ENCODE assay signal across 19 mouse cellular contexts in genomic region chrX:10205937-10206336, GRCm38 (mm10). TPM values are rescaled to one million over a fixed set of nuclear protein-coding genes. Genes with fewer than 3 reads are reported as not detected.
DNase-seq lines count a peak whose midpoint lies in the region; ATAC-seq and TF ChIP-seq lines count a peak whose summit lies in the region.
"Had no signal": no experiment of that assay in that cellular context is flagged by ENCODE, and none has a peak within 500 bp of the region (broad histone marks: within the 10 kb centered on the region; RNA-seq: fewer than 3 reads in every experiment).

No protein-coding gene starts in this region.

- peaks cover 14% of the 10 kb centered on the region for H3K27me3 ChIP-seq in Patski
- H3K27me3 ChIP-seq: CH12.LX had no signal

- CTCF ChIA-PET in Patski (lab: Charles Lee) = no interaction called here

- POLR2A ChIA-PET in Patski (lab: Charles Lee) = no interaction called here

- in situ Hi-C loops in Patski (cut with MboI; ENCODE audit: low pct_unique_long_range_greater_than_20kb) = loop anchor here (25.0 kb wide), 1 partner anchor 544 kb away; the partner anchor contains the start of gene Dynlt3

- ATAC-seq in Patski = peak; percentile 96
- ATAC-seq: activated CD4-positive, CD25-positive, alpha-beta regulatory T cell, adult 4 months; CD4-positive, CD25-positive, alpha-beta regulatory T cell, adult 4 months had no signal

- DNase-seq in Patski (ENCODE audit: low read depth, low spot score) = peak; percentile 27
- no peak for DNase-seq in lung, postnatal 36 days
- DNase-seq: adrenal gland, adult 2 months; adrenal gland, adult 8-10 months; adrenal gland, postnatal 10 days; adrenal gland, postnatal 14 days; adrenal gland, postnatal 25 days; adrenal gland, postnatal 36 days; B cell, adult 2 months; cerebellum, adult 11 months; cerebellum, adult 11-12 months; cerebellum, adult 18-20 months; cerebellum, adult 2 months; cerebellum, adult 8-10 months had no signal

- TF ChIP-seq CTCF in Patski (IDR thresholded peaks at IDR 0.05) = no peak

RNA-seq across cellular contexts. Expression of gene Rpgr, which starts 10.8 kb away (rescaled TPM):
- 16.4 TPM for polyA plus RNA-seq in Patski (2021)

RNA-seq across cellular contexts. Expression of gene Otc, which starts 46.2 kb away (rescaled TPM):
- not detected for polyA plus RNA-seq in Patski (2021)
- polyA plus RNA-seq: activated CD4-positive, CD25-positive, alpha-beta regulatory T cell, adult 4 months; adrenal gland, adult 2 months; C2C12; CD4-positive, CD25-positive, alpha-beta regulatory T cell, adult 4 months; cerebellum, adult 2 months; G1E had no signal
